Mouse (Mus musculus) Patski (cell line): ENCODE results near the gene Cbx8. TPM values are rescaled to one million over a fixed set of nuclear protein-coding genes. Genes with fewer than 3 reads are reported as not detected.

Source experiments
- ATAC-seq: fragments of 100-300 bp; one replicate; pipeline ENCODE4 v1.8.0; 2021
- CTCF ChIA-PET: fragments of 350-600 bp; sonication (Branson Sonifier 250); formaldehyde crosslinking; loops from one replicate; lab custom pipeline; 2022; ENCODE audit warnings: inconsistent platforms; lab: Charles Lee
- POLR2A ChIA-PET: fragments of 350-600 bp; sonication (Branson Sonifier 250); formaldehyde crosslinking; loops from one replicate; lab custom pipeline; 2022; ENCODE audit warnings: antibody characterized with exemption, inconsistent platforms; lab: Charles Lee
- DNase-seq: peaks from one replicate; pipeline ENCODE4 v3.0.0-alpha.2; 2011; ENCODE audit warnings: low read depth, low spot score
- H3K27me3 ChIP-seq: fragments of 371-371 bp; one replicate; pipeline ENCODE4 v1.5.1; 2021
- CTCF ChIP-seq: fragments of 100-300 bp; IDR thresholded peaks from one replicate; pipeline ENCODE4 v1.5.1; 2021
- in situ Hi-C: fragments of 300-500 bp; cut with MboI; formaldehyde crosslinking; loops from 3 replicates; pipeline ENCODE4 v1.11.1; 2018; ENCODE audit warnings: low pct_unique_long_range_greater_than_20kb, mixed read lengths
- polyA plus RNA-seq: library from polyadenylated mRNA; unstranded; gene quantifications from one replicate; pipeline ENCODE4 v1.2.3, GENCODE M21; 2021

Cbx8 gene
- polyA plus RNA-seq, 1 experiment from 2014 or later, result 14.6 TPM

DNA sequence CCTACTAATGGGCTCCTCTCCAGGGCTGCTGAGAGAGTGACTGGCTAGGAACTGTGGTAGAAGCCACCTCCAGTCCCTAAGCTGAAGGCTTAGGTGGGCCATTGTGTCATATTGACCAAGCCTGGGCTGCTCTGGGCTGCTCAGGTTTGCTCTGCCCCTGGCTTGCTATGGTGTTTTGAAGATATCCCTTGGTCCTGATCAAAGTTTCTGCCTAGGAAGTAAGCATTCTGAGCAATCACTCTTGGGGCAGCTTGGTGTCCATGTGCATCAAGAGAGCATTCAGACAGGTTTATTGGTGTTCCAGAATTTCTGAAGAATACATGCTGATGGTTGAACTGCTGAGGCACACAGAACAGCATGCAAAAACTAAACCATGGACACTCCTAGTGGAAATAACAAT, 10.7 kb upstream of the Cbx8 start:
- CTCF ChIA-PET, result interaction anchor here (0.8 to 5.8 kb wide), 17 partner anchors 8 to 235 kb away, joined by 3 to 44 read pairs (median 4); partner anchors contain the start of genes Cbx4 and Cbx8
- POLR2A ChIA-PET, result interaction anchor here (1.1 kb wide), 1 partner anchor 53 kb away, joined by 3 read pairs; no protein-coding TSS in a partner anchor
- in situ Hi-C loops, result loop anchor here (5.0 kb wide), 1 partner anchor 141 kb away; no protein-coding TSS in a partner anchor
- DNase-seq (no peak), ATAC-seq (no peak)
- H3K27me3 ChIP-seq, result peaks cover 34% of the 10 kb centered on the region
- no peak for TF ChIP-seq CTCF

GRCm38 (mm10) chr11:119050361-119050760, 9.6 kb upstream of the Cbx8 start:
- ChIA-PET CTCF (interaction anchor here (0.7 to 5.8 kb wide), 8 partner anchors 9 to 154 kb away, joined by 3 to 44 read pairs (median 3); partner anchors contain the start of gene Cbx8), POLR2A (no interaction called here)
- no peak for TF ChIP-seq CTCF
- DNase-seq, result no peak
- ATAC-seq, result no peak
- in situ Hi-C loops, result loop anchor here (5.0 kb wide), 1 partner anchor 142 kb away; no protein-coding TSS in a partner anchor
- peaks cover 38% of the 10 kb centered on the region for H3K27me3 ChIP-seq

DNA sequence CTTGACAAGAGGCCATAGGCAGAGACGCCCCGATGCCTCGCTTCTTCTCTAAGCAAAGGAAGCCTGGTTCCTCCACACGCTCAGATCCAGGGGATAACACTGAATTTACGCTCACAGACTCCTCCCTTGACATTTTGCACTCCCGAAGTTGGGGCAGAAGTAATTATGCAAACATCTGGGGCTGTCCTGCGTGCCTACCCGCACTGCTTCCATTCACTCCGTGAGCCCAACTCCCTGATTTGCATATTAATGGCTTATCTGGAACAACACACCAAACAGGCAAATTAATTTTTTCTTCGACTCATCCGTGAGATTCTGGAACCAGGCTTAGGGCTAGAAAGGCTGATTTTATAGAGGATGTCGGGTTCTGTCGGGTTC, 7.4 kb upstream of the Cbx8 start:
- in situ Hi-C loops, result no loop called here
- TF ChIP-seq CTCF, result no peak
- peaks cover 44% of the 10 kb centered on the region for H3K27me3 ChIP-seq
- ATAC-seq, result no peak
- no peak for DNase-seq
- ChIA-PET POLR2A (interaction anchor here (0.6 kb wide), 1 partner anchor 82 kb away, joined by 6 read pairs; no protein-coding TSS in a partner anchor), CTCF (no interaction called here)

DNA sequence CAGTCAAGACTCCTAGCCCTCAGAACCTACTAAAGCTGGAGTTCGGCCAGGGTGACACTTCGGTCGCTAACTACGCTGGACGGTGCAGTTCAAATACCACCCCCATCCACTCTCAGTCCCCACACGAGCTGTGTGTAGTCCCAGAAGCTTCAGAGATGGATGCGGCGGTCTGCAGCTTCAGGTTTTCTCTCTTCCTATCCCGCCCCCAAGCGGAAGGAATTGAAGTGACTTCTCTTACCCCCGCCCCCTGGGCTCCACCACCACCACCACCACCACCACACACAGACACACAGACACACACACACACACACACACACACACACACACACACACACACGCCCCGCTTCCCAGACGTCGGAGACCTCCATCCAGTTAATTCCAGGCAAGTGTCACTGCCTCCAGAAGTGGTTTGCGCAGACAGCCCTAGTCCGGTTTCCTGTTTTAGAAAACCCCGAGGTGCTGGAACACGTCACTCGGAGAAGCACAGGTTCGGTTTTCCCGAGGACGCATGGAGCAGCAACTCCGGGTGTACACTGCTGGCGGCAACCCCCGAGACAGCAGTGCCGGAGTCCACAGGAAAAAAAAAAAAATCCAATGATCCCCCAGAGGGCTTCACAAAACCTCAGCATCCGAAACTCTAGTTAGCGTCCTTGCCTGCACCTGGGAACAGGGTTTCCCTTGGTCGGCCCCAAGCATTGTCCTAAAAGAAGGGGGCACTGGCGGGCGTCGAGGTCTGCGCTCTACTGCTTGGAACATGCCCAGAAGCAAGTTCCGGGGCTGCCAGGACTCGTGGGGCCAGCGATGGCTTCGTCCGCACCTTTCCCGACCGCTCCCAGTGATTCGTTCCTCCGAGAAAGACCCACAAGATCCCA, 6.7 kb upstream of the Cbx8 start:
- peaks cover 44% of the 10 kb centered on the region for H3K27me3 ChIP-seq

GRCm38 (mm10) chr11:119046601-119047245, 6.0 kb upstream of the Cbx8 start:
- H3K27me3 ChIP-seq, result peaks cover 41% of the 10 kb centered on the region
- ChIA-PET CTCF (no interaction called here), POLR2A (interaction anchor here (0.7 kb wide), 1 partner anchor 12 kb away, joined by 4 read pairs; no protein-coding TSS in a partner anchor)

More for the DNA sequence above, 6.7 kb upstream of the Cbx8 start:
- TF ChIP-seq CTCF, result no peak
- ATAC-seq, result no peak
- POLR2A ChIA-PET, result interaction anchor here (0.7 kb wide), 1 partner anchor 13 kb away, joined by 4 read pairs; no protein-coding TSS in a partner anchor
- CTCF ChIA-PET, result no interaction called here
- no peak for DNase-seq
- in situ Hi-C loops, result no loop called here

GRCm38 (mm10) chr11:119044551-119045337, 4.0 kb upstream of the Cbx8 start:
- peaks cover 32% of the 10 kb centered on the region for H3K27me3 ChIP-seq
- in situ Hi-C loops, result loop anchor here (5.0 kb wide), 1 partner anchor 33 kb away; no protein-coding TSS in a partner anchor
- TF ChIP-seq CTCF, result no peak
- CTCF ChIA-PET, result interaction anchor here (1.0 to 1.5 kb wide), 3 partner anchors 7 to 162 kb away, joined by 3 to 7 read pairs (median 4); no protein-coding TSS in a partner anchor
- DNase-seq (no peak), ATAC-seq (no peak)
- POLR2A ChIA-PET, result interaction anchor here (0.7 kb wide), 1 partner anchor 12 kb away, joined by 3 read pairs; no protein-coding TSS in a partner anchor

More at GRCm38 (mm10) chr11:119046601-119047245, 6.0 kb upstream of the Cbx8 start:
- TF ChIP-seq CTCF, result no peak
- ATAC-seq (no peak), DNase-seq (no peak)
- in situ Hi-C loops, result no loop called here

- POLR2A ChIA-PET, result interaction anchor here (0.5 to 0.7 kb wide), 2 partner anchors 11 to 42 kb away, joined by 3 read pairs; no protein-coding TSS in a partner anchor
- CTCF ChIA-PET, result interaction anchor here (1.0 to 2.0 kb wide), 7 partner anchors 8 to 163 kb away, joined by 3 to 7 read pairs (median 4); no protein-coding TSS in a partner anchor
- DNase-seq, result no peak
- peaks cover 27% of the 10 kb centered on the region for H3K27me3 ChIP-seq
- ATAC-seq, result no peak
- no peak for TF ChIP-seq CTCF
- in situ Hi-C loops, result loop anchor here (5.0 kb wide), 1 partner anchor 33 kb away; no protein-coding TSS in a partner anchor
Observed at GRCm38 (mm10) chr11:119043761-119044550, 3.2 kb upstream of the Cbx8 start.

DNA sequence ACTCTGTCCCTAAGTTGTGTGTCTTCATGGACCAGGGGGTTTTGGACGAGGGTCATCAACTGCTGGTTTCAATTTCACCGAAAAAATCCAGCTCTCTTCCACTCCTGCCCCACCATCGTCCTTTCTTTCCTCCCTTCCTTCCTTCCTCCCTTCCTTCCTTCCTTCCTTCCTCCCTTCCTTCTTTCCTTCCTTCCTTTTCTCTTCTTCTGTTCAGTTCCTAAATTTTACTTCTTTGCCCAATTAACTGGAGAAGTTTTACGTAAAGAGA, 2.4 kb upstream of the Cbx8 start:
- POLR2A ChIA-PET, result no interaction called here
- DNase-seq, result no peak
- CTCF ChIA-PET, result interaction anchor here (1.0 to 2.0 kb wide), 7 partner anchors 9 to 147 kb away, joined by 3 to 7 read pairs (median 4); no protein-coding TSS in a partner anchor
- peaks cover 24% of the 10 kb centered on the region for H3K27me3 ChIP-seq
- no peak for TF ChIP-seq CTCF
- in situ Hi-C loops, result loop anchor here (5.0 kb wide), 1 partner anchor 34 kb away; no protein-coding TSS in a partner anchor
- no peak for ATAC-seq
